Mouse (Mus musculus) MEL (cell line): ENCODE data around the gene Gm20388.

Source experiments
- CTCF ChIP-seq, 3 experiments: IDR thresholded peaks in 2 of 3; conservative IDR thresholded peaks in 1 of 3; 2 replicates each; pipeline ENCODE4 v1.5.1; 2011 to 2012; ENCODE audit warnings: low read length in 3 of 3, low read depth in 2 of 3, mild to moderate bottlenecking in 2 of 3, improper control_type of control experiment in 1 of 3, inconsistent platforms in 1 of 3, mixed read lengths in 1 of 3, moderate library complexity in 1 of 3; ENCODE audit not compliant: control insufficient read depth in 1 of 3, insufficient read depth in 1 of 3, poor library complexity in 1 of 3, severe bottlenecking in 1 of 3
- ETS1 ChIP-seq: IDR thresholded peaks from 2 replicates; pipeline ENCODE4 v1.6.1; 2012; ENCODE audit warnings: low read depth, mild to moderate bottlenecking, inconsistent platforms, low read length, improper control_type of control experiment, moderate library complexity
- GABPA ChIP-seq: IDR thresholded peaks from 2 replicates; pipeline ENCODE4 v1.6.1; 2012; ENCODE audit warnings: low read depth, mild to moderate bottlenecking, inconsistent platforms, low read length, improper control_type of control experiment, moderate library complexity
- GATA1 ChIP-seq: IDR thresholded peaks from 2 replicates; pipeline ENCODE4 v1.6.1; 2011; ENCODE audit warnings: low read depth, low read length, improper control_type of control experiment
- HCFC1 ChIP-seq: IDR thresholded peaks from 2 replicates; pipeline ENCODE4 v1.6.1; 2012; ENCODE audit warnings: low read depth, mild to moderate bottlenecking, inconsistent platforms, low read length, improper control_type of control experiment, moderate library complexity
- JUND ChIP-seq: IDR thresholded peaks from 2 replicates; pipeline ENCODE4 v1.6.1; 2011; ENCODE audit warnings: low read depth, mild to moderate bottlenecking, improper control_type of control experiment, low read length
- MAZ ChIP-seq: IDR thresholded peaks from 2 replicates; pipeline ENCODE4 v1.6.1; 2012; ENCODE audit warnings: low read depth, mild to moderate bottlenecking, inconsistent platforms, low read length, improper control_type of control experiment
- POLR2A ChIP-seq, 2 experiments: IDR thresholded peaks; 2 replicates each; pipeline ENCODE4 v1.6.1; 2011 to 2012; ENCODE audit warnings: low read length in 2 of 2, mild to moderate bottlenecking in 2 of 2, control low read depth in 1 of 2, improper control_type of control experiment in 1 of 2, low read depth in 1 of 2, moderate library complexity in 1 of 2; ENCODE audit not compliant: control insufficient read depth in 1 of 2, insufficient read depth in 1 of 2, poor library complexity in 1 of 2
- TAL1 ChIP-seq: IDR thresholded peaks from 2 replicates; pipeline ENCODE4 v1.6.1; 2012; ENCODE audit warnings: mild to moderate bottlenecking, inconsistent platforms, low read length, moderate library complexity, mixed read lengths
- TBP ChIP-seq: IDR thresholded peaks from 2 replicates; pipeline ENCODE4 v1.8.0; 2011; ENCODE audit warnings: low read depth, low read length, improper control_type of control experiment
- USF1 ChIP-seq: IDR thresholded peaks from 2 replicates; pipeline ENCODE4 v1.6.1; 2014; ENCODE audit warnings: low read depth, mild to moderate bottlenecking, inconsistent platforms, low read length, improper control_type of control experiment, moderate library complexity

GRCm38 (mm10) chr8:123894502-123895097 lies 3984.0 kb downstream of the Gm20388 start, which contains the start of gene Acta1:
- no peak for TF ChIP-seq POLR2A (IDR thresholded peaks at IDR 0.05; ENCODE audit: control insufficient read depth in 1 of 2, insufficient read depth in 1 of 2, low read depth in 1 of 2, low read length in 2 of 2, poor library complexity in 1 of 2)
- no peak for TF ChIP-seq JUND
- TF ChIP-seq CTCF (IDR thresholded peaks at IDR 0.05 in 2 of 3, conservative IDR thresholded peaks at IDR 0.05 in 1 of 3; ENCODE audit: control insufficient read depth in 1 of 3, insufficient read depth in 1 of 3, low read depth in 2 of 3, low read length in 3 of 3, poor library complexity in 1 of 3, severe bottlenecking in 1 of 3): no peak
- TF ChIP-seq MAZ: no peak
- no peak for TF ChIP-seq USF1
- no peak for TF ChIP-seq HCFC1
- TF ChIP-seq ETS1: no peak
- TF ChIP-seq GATA1: no peak
- no peak for TF ChIP-seq TBP
- TF ChIP-seq GABPA: no peak
- TF ChIP-seq TAL1: no peak
